Mouse (Mus musculus) ES-Bruce4 (cell line): ENCODE measurements at regions not wholly inside any gene's neighbourhood (a gene's known extent, or its start where the extent isn't known, plus 50 kb on each side); places are given as distances from the start of the nearest gene placed in this dataset.

Source experiments
- H3K27ac ChIP-seq: 2 replicates; pipeline ENCODE4 v1.5.1; 2012; ENCODE audit warnings: low read length, inconsistent platforms; ENCODE audit not compliant: insufficient read depth
- H3K27me3 ChIP-seq: 2 replicates; pipeline ENCODE4 v1.6.1; 2012; ENCODE audit warnings: mild to moderate bottlenecking, low read length, inconsistent platforms; ENCODE audit not compliant: control insufficient read depth, poor library complexity, insufficient read depth, severe bottlenecking
- H3K36me3 ChIP-seq: 2 replicates; pipeline ENCODE4 v1.6.1; 2012; ENCODE audit warnings: inconsistent platforms, mild to moderate bottlenecking, low read length, moderate library complexity; ENCODE audit not compliant: control insufficient read depth, poor library complexity, insufficient read depth, severe bottlenecking
- H3K4me1 ChIP-seq: one replicate; pipeline ENCODE4 v1.8.1; 2011; ENCODE audit warnings: low read length; ENCODE audit not compliant: control insufficient read depth, insufficient read depth
- H3K4me3 ChIP-seq: 2 replicates; pipeline ENCODE4 v1.5.1; 2011; ENCODE audit warnings: low read depth, mild to moderate bottlenecking, low read length
- H3K9ac ChIP-seq: 2 replicates; pipeline ENCODE4 v1.6.1; 2012; ENCODE audit warnings: low read depth, mild to moderate bottlenecking, inconsistent platforms; ENCODE audit not compliant: poor library complexity, severe bottlenecking
- H3K9me3 ChIP-seq: replicated peaks from 2 replicates; pipeline ENCODE4 v1.6.1; 2012; ENCODE audit warnings: mild to moderate bottlenecking, low read length, inconsistent platforms; ENCODE audit not compliant: control insufficient read depth, poor library complexity, insufficient read depth, severe bottlenecking
- CTCF ChIP-seq: IDR thresholded peaks from one replicate; pipeline ENCODE4 v1.8.1; 2011; ENCODE audit warnings: low read depth, low read length
- EP300 ChIP-seq: IDR thresholded peaks from 2 replicates; pipeline ENCODE4 v1.6.1; 2011; ENCODE audit warnings: low read depth, low read length; ENCODE audit not compliant: insufficient read depth
- POLR2A ChIP-seq: IDR thresholded peaks from one replicate; pipeline ENCODE4 v1.8.1; 2011; ENCODE audit warnings: low read length; ENCODE audit not compliant: insufficient read depth

GRCm38 (mm10) chr5:33548800-33549199, 80.6 kb downstream of the Fam53a start:
- Histone ChIP-seq H3K9ac (no peak overlapping the region), H3K36me3 (no peaks in the 10 kb centered on the region), H3K4me3 (no peak overlapping the region), H3K9me3 (no peaks in the 10 kb centered on the region), H3K4me1 (no peaks in the 10 kb centered on the region), H3K27ac (no peak overlapping the region), H3K27me3 (no peaks in the 10 kb centered on the region)
- TF ChIP-seq CTCF (no peak), EP300 (no peak), POLR2A (no peak)

- Histone ChIP-seq H3K27me3 (no peaks in the 10 kb centered on the region), H3K4me1 (no peaks in the 10 kb centered on the region)
Measured at GRCm38 (mm10) chr5:33543372-33543771, 86.1 kb downstream of the Fam53a start.

GRCm38 (mm10) chr5:33542643-33543042, 86.8 kb downstream of the Fam53a start:
- no peak for TF ChIP-seq EP300
- TF ChIP-seq POLR2A, result no peak
- TF ChIP-seq CTCF, result no peak
- H3K4me1 ChIP-seq, result peaks cover 2% of the 10 kb centered on the region
- no peaks in the 10 kb centered on the region for H3K27me3 ChIP-seq
- H3K9ac ChIP-seq, result no peak overlapping the region
- no peaks in the 10 kb centered on the region for H3K36me3 ChIP-seq
- H3K4me3 ChIP-seq, result no peak overlapping the region
- no peak overlapping the region for H3K27ac ChIP-seq
- no peaks in the 10 kb centered on the region for H3K9me3 ChIP-seq

More at GRCm38 (mm10) chr5:33543372-33543771, 86.1 kb downstream of the Fam53a start:
- Histone ChIP-seq H3K27ac (no peak overlapping the region), H3K9ac (no peak overlapping the region), H3K9me3 (no peaks in the 10 kb centered on the region), H3K4me3 (no peak overlapping the region), H3K36me3 (no peaks in the 10 kb centered on the region)
- no peak for TF ChIP-seq POLR2A
- TF ChIP-seq CTCF, result peak; percentile 97

- H3K9me3 ChIP-seq, result no peaks in the 10 kb centered on the region
- no peak for TF ChIP-seq POLR2A
- peak; percentile 76 for TF ChIP-seq CTCF
- TF ChIP-seq EP300, result no peak
- no peak overlapping the region for H3K4me3 ChIP-seq
- H3K36me3 ChIP-seq, result no peaks in the 10 kb centered on the region
- H3K27ac ChIP-seq, result no peak overlapping the region
- peaks cover 4% of the 10 kb centered on the region for H3K4me1 ChIP-seq
- no peak overlapping the region for H3K9ac ChIP-seq
- H3K27me3 ChIP-seq, result no peaks in the 10 kb centered on the region
Measured at GRCm38 (mm10) chr5:33542000-33542554, 87.4 kb downstream of the Fam53a start.

GRCm38 (mm10) chr5:33540259-33540658, 89.2 kb downstream of the Fam53a start:
- Histone ChIP-seq H3K9me3 (no peaks in the 10 kb centered on the region), H3K4me3 (peak overlapping the region; percentile 49), H3K4me1 (peaks cover 15% of the 10 kb centered on the region), H3K9ac (no peak overlapping the region), H3K27ac (no peak overlapping the region), H3K27me3 (no peaks in the 10 kb centered on the region), H3K36me3 (no peaks in the 10 kb centered on the region)
- no peak for TF ChIP-seq EP300
- TF ChIP-seq POLR2A, result no peak
- no peak for TF ChIP-seq CTCF

- TF ChIP-seq POLR2A, result no peak
- no peak for TF ChIP-seq CTCF
- 0 out of 2 replicates have a peak, but pooled peaks have one; percentile 22 for TF ChIP-seq EP300
- Histone ChIP-seq H3K36me3 (no peaks in the 10 kb centered on the region), H3K27ac (no peak overlapping the region), H3K9ac (0 out of 2 replicates have a peak overlapping the region, but pooled peaks have one; percentile 19), H3K27me3 (no peaks in the 10 kb centered on the region), H3K4me1 (peaks cover 15% of the 10 kb centered on the region), H3K9me3 (no peaks in the 10 kb centered on the region), H3K4me3 (no peak overlapping the region)
Measured at GRCm38 (mm10) chr5:33537429-33537828, 92.0 kb downstream of the Fam53a start.
